Mouse (Mus musculus) liver, embryonic 16.5 days (tissue): ENCODE data around the gene Smtn. TPM values are rescaled to one million over a fixed set of nuclear protein-coding genes. Genes with fewer than 3 reads are reported as not detected.
A peak's percentile ranks its signal among the peaks of the same experiment; 100 is the strongest.

ENCODE experiments used
- ATAC-seq: fragments of 200-750 bp; cut with Nextera tagmentation; 2 replicates; pipeline ENCODE4 v1.8.0; 2017; ENCODE audit warnings: low read depth, mild to moderate bottlenecking, moderate number of reproducible peaks, moderate library complexity
- H3K27ac ChIP-seq: fragments of 300-500 bp; sonication (generic); 2 replicates; pipeline ENCODE4 v1.5.1; 2014; ENCODE audit warnings: mild to moderate bottlenecking, low read length
- H3K27me3 ChIP-seq: fragments of 300-500 bp; sonication (generic); 2 replicates; pipeline ENCODE4 v1.6.1; 2014; ENCODE audit warnings: low read depth, low read length, mixed read lengths; ENCODE audit not compliant: control insufficient read depth, insufficient read depth
- H3K36me3 ChIP-seq: fragments of 300-500 bp; sonication (generic); 2 replicates; pipeline ENCODE4 v1.6.1; 2014; ENCODE audit warnings: mild to moderate bottlenecking; ENCODE audit not compliant: control insufficient read depth, insufficient read depth
- H3K4me1 ChIP-seq: fragments of 300-500 bp; sonication (generic); 2 replicates; pipeline ENCODE4 v1.6.1; 2014; ENCODE audit warnings: low read depth, low read length, mixed read lengths; ENCODE audit not compliant: control insufficient read depth
- H3K4me2 ChIP-seq: fragments of 300-500 bp; sonication (generic); 2 replicates; pipeline ENCODE4 v1.6.1; 2014; ENCODE audit warnings: low read depth, low read length, mixed read lengths
- H3K4me3 ChIP-seq: fragments of 300-500 bp; sonication (generic); 2 replicates; pipeline ENCODE4 v1.5.1; 2014; ENCODE audit warnings: low read depth, mild to moderate bottlenecking, low read length
- H3K9ac ChIP-seq: fragments of 300-500 bp; sonication (generic); 2 replicates; pipeline ENCODE4 v1.6.1; 2014; ENCODE audit warnings: low read depth, low read length
- H3K9me3 ChIP-seq: fragments of 300-500 bp; sonication (generic); replicated peaks from 2 replicates; pipeline ENCODE4 v1.6.1; 2016; ENCODE audit warnings: low read length; ENCODE audit not compliant: control insufficient read depth
- WGBS: fragments of 180-500 bp; shearing (Covaris S2); extraction: QIAGEN DNeasy Blood & Tissue Kit; methylation state at CpG from one replicate; pipeline ENCODE4 v1.1.7; 2014; ENCODE audit not compliant: insufficient replicate concordance; 5-methylcytosine and 5-hydroxymethylcytosine counted together
- polyA plus RNA-seq: library from polyadenylated mRNA; unstranded; fragments of >200 nt; fragmentation: Nextera tagmentation; extraction: Ambion mirVana; gene quantifications from 2 replicates; pipeline ENCODE4 v1.2.1, GENCODE M21; 2015

Smtn gene
- polyA plus RNA-seq, 1 experiment from 2014 or later: 16.7 TPM

GRCm38 (mm10) chr11:3519051-3519726, 21.2 kb downstream of the Smtn start:
- ATAC-seq: no peak
- no peak overlapping the region for H3K9ac ChIP-seq
- H3K4me2 ChIP-seq: no peak overlapping the region
- peaks cover 13% of the 10 kb centered on the region for H3K4me1 ChIP-seq
- H3K27me3 ChIP-seq: peaks cover 37% of the 10 kb centered on the region
- WGBS: 51% methylated on average over 4 of the region's 4 CpGs
- H3K4me3 ChIP-seq: no peak overlapping the region
- H3K27ac ChIP-seq: no peak overlapping the region
- H3K36me3 ChIP-seq: peaks cover 5% of the 10 kb centered on the region; the same call in 1 of the 2 replicates
- H3K9me3 ChIP-seq: no peaks in the 10 kb centered on the region

DNA sequence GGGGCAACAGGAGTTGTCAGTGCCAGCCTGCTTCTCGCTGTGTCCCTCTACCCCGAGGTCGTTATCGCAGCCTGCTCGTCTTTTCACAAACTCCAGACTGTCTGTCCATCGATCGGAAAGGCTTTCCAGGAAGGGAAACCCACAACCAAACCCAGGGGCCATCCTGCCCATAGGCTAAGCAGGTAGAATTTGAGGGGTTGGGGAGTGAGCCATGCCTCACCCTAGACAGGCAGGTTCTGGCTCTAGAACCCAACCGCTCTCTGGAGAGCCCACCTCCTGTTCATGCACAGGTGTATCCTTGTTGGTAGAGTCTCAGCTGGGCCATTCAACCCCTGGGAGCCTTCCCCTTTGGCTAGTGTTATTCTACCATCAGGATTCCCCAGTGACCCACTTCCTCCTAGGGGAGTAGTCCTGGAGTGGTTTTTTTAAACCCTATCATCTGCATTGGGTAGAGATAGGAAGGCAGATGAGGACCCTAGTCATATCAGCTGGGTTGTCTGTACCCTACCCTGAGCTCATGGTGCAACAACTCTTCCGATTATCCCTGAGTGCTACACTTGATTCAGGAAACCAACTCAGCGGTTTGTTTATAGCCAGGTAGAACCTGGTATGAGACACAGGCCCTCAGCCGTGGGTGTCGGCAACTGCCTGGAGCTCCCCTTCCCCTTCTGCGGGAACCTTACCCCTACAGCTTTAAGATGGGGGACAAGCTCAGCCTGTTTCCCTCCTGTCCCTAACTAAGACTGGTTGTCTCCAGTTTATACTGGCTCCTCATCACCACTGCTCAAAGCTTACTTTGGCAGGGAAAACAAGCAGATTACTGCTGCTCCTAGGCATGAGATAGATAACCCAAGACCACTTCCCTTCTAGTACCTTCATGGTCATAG, 22.3 kb downstream of the Smtn start:
- WGBS: 30% methylated on average over 13 of the region's 13 CpGs
- Histone ChIP-seq H3K27me3 (peaks cover 37% of the 10 kb centered on the region), H3K4me3 (no peak overlapping the region), H3K4me2 (peak overlapping the region; percentile 46), H3K4me1 (peaks cover 13% of the 10 kb centered on the region), H3K9ac (no peak overlapping the region), H3K9me3 (no peaks in the 10 kb centered on the region), H3K36me3 (peaks cover 5% of the 10 kb centered on the region; the same call in 1 of the 2 replicates), H3K27ac (no peak overlapping the region)
- ATAC-seq: no peak

DNA sequence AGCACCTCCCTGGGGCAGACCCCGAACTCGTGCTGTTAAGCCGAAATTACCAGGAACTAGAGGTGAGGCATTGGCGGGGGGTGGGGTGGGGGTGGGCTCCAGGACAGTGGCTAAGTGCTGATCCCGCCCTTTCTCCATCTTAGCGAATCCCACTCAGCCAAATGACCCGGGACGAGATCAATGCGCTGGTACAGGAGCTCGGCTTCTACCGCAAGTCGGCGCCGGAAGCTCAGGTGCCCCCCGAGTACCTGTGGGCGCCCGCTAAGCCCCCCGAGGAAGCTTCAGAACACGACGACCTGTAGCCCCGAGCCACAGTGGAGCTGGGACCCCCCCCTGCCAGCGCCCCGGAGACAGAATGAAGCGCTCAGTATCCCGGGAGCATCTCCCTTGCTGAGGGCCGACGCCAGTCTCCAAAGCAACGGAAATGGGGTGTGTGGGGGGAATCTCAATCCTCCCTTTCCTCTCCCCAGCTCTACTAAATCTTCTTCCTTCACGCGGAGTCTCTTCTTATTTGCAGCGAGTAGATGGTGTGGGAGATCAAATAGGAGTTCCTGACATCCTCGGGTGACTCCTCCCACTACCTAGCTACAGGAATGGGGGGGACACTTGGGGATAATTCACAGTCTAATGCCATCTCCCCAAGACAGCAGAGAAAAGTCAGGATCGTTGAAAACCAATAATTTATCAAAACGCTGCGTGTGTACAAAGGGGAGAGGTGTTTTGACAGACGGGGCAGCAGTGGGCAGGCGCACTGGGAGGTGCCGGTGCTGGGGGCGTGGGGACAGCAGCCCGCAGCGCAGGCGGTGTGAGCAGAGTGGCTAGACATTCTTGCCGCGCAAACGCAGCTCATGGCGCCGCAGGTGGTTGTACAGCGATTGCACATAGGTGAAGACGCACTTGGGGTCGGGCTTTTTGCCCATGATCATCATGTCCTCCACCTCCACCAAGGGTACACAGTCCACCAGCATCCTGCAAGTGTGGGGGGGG, 23.3 kb downstream of the Smtn start:
- 0 out of 2 replicates have a peak, but pooled peaks have one; percentile 19 for ATAC-seq
- no peak overlapping the region for H3K27ac ChIP-seq
- no peak overlapping the region for H3K9ac ChIP-seq

GRCm38 (mm10) chr11:3516121-3516520, 24.3 kb downstream of the Smtn start:
- Histone ChIP-seq H3K9me3 (no peaks in the 10 kb centered on the region), H3K4me1 (peaks cover 13% of the 10 kb centered on the region), H3K27me3 (peaks cover 37% of the 10 kb centered on the region), H3K4me3 (no peak overlapping the region), H3K4me2 (no peak overlapping the region), H3K36me3 (no peaks in the 10 kb centered on the region), H3K9ac (no peak overlapping the region), H3K27ac (no peak overlapping the region)
- ATAC-seq: no peak
- 61% methylated on average over 5 of the region's 5 CpGs for WGBS

More for the DNA sequence above, 23.3 kb downstream of the Smtn start:
- H3K9me3 ChIP-seq: no peaks in the 10 kb centered on the region
- H3K27me3 ChIP-seq: peaks cover 37% of the 10 kb centered on the region
- H3K4me1 ChIP-seq: peaks cover 13% of the 10 kb centered on the region
- H3K4me2 ChIP-seq: peak overlapping the region; percentile 46
- peak overlapping the region; percentile 9; the same call in 1 of the 2 replicates for H3K4me3 ChIP-seq
- 0 out of 2 replicates have a peak, but pooled peaks cover 1% of the 10 kb centered on the region for H3K36me3 ChIP-seq
- WGBS: 3% methylated on average over 50 of the region's 50 CpGs

DNA sequence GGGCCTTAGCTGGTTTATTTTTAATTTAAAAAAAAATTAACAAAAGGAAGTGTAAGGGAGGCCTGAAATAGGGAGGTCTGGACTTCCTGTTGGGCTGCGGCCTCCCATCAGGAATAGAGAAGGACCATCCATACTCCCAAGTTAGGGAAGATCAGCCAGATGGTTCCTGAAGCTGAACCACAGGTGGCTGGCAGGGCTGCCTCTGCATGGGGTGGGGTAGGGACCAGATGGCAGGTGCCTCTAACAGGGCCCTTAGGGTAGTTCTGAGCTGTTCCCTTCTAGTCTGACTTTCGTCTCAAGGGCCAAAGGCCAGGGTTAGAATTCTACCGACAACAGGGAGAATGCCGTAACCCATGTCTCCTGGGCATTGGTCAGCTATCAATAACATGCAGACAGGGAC, 24.8 kb downstream of the Smtn start:
- no peaks in the 10 kb centered on the region for H3K9me3 ChIP-seq
- peaks cover 37% of the 10 kb centered on the region for H3K27me3 ChIP-seq
- peaks cover 13% of the 10 kb centered on the region for H3K4me1 ChIP-seq
- 71% methylated on average over 4 of the region's 4 CpGs for WGBS
- no peak overlapping the region for H3K27ac ChIP-seq
- no peaks in the 10 kb centered on the region for H3K36me3 ChIP-seq
- no peak for ATAC-seq
- H3K4me3 ChIP-seq: no peak overlapping the region
- H3K4me2 ChIP-seq: no peak overlapping the region
- no peak overlapping the region for H3K9ac ChIP-seq

- 15% methylated on average over 4 of the region's 4 CpGs for WGBS
- H3K9ac ChIP-seq: no peak overlapping the region
- peaks cover 14% of the 10 kb centered on the region for H3K4me1 ChIP-seq
- H3K36me3 ChIP-seq: no peaks in the 10 kb centered on the region
- H3K27ac ChIP-seq: no peak overlapping the region
- ATAC-seq: no peak
- no peaks in the 10 kb centered on the region for H3K9me3 ChIP-seq
- H3K4me3 ChIP-seq: peak overlapping the region; percentile 53
- peak overlapping the region; percentile 65 for H3K4me2 ChIP-seq
- peaks cover 37% of the 10 kb centered on the region for H3K27me3 ChIP-seq
These were observed 25.2 kb downstream of the Smtn start for GRCm38 (mm10) chr11:3515216-3515615.

- Histone ChIP-seq H3K4me2 (peak within 1 kb of the TSS; percentile 65), H3K9ac (peak within 1 kb of the TSS; percentile 44; the same call in 1 of the 2 replicates), H3K27me3 (peaks cover 37% of the 10 kb centered on the region), H3K36me3 (no peaks in the 10 kb centered on the region), H3K9me3 (no peaks in the 10 kb centered on the region), H3K27ac (no peak within 1 kb of the TSS), H3K4me3 (peak within 1 kb of the TSS; percentile 53), H3K4me1 (peaks cover 15% of the 10 kb centered on the region)
- ATAC-seq: peak; percentile 66
- under 1% methylated on average over 26 of the region's 26 CpGs for WGBS
These were observed 25.8 kb downstream of the Smtn start, which contains the start of gene Selenom for GRCm38 (mm10) chr11:3514529-3515054. TSS of gene Selenom (plus strand) at chr11:3514684.

- Histone ChIP-seq H3K27me3 (peaks cover 35% of the 10 kb centered on the region), H3K9ac (no peak overlapping the region), H3K4me2 (no peak overlapping the region), H3K36me3 (no peaks in the 10 kb centered on the region), H3K27ac (no peak overlapping the region), H3K9me3 (no peaks in the 10 kb centered on the region), H3K4me1 (peaks cover 17% of the 10 kb centered on the region), H3K4me3 (no peak overlapping the region)
- 79% methylated on average over 6 of the region's 6 CpGs for WGBS
- ATAC-seq: no peak
These were observed 27.1 kb downstream of the Smtn start for GRCm38 (mm10) chr11:3513291-3513690.
